Mouse (Mus musculus) mouse embryonic stem cell (cell line): Measurements from ENCODE around the gene Arsb.
"Not testable (repeated sequence)": the region's sequence is repeated elsewhere in the genome, so short reads cannot be mapped to it uniquely, and the experiment has no call there.

Experiments
- in situ Hi-C, 2 experiments: fragments of 300-500 bp; cut with MboI; formaldehyde crosslinking; loops; 1 replicate in 1 of 2; 3 replicates in 1 of 2; pipeline ENCODE4 v1.14.3; 2019 to 2020; ENCODE audit warnings: low sequenced_read_pairs in 2 of 2, low pct_unique_long_range_greater_than_20kb in 1 of 2, mixed read lengths in 1 of 2; ENCODE audit not compliant: unreplicated experiment in 1 of 2

Gene Arsb

GRCm38 (mm10) chr13:93782823-93783222 lies 11.4 kb downstream of the Arsb start:
- in situ Hi-C loops, result no loop called here

GRCm38 (mm10) chr13:93785329-93785728 lies 13.9 kb downstream of the Arsb start:
- in situ Hi-C loops, result no loop called here

- in situ Hi-C loops, result no loop called here
Measured at GRCm38 (mm10) chr13:93786051-93786450, 14.6 kb downstream of the Arsb start.

- in situ Hi-C loops, result no loop called here
Measured at GRCm38 (mm10) chr13:93787647-93788046, 16.2 kb downstream of the Arsb start.

- in situ Hi-C loops, result no loop called here
Measured at GRCm38 (mm10) chr13:93792945-93793642, 21.7 kb downstream of the Arsb start.

GRCm38 (mm10) chr13:93793643-93794182 lies 22.3 kb downstream of the Arsb start:
- in situ Hi-C loops, result no loop called here

GRCm38 (mm10) chr13:93797011-93797600 lies 25.7 kb downstream of the Arsb start:
- in situ Hi-C loops, result no loop called here

GRCm38 (mm10) chr13:93810311-93810710 lies 38.9 kb downstream of the Arsb start:
- in situ Hi-C loops, result not testable (repeated sequence)

- in situ Hi-C loops, result no loop called here
Measured at GRCm38 (mm10) chr13:93814081-93814480, 42.7 kb downstream of the Arsb start.

GRCm38 (mm10) chr13:93814676-93815075 lies 43.2 kb downstream of the Arsb start:
- in situ Hi-C loops, result no loop called here

- in situ Hi-C loops, result no loop called here
Measured at GRCm38 (mm10) chr13:93815128-93815527, 43.7 kb downstream of the Arsb start.

GRCm38 (mm10) chr13:93816127-93816526 lies 44.7 kb downstream of the Arsb start:
- in situ Hi-C loops, result no loop called here

GRCm38 (mm10) chr13:93816688-93817331 lies 45.4 kb downstream of the Arsb start:
- in situ Hi-C loops, result no loop called here

- in situ Hi-C loops, result no loop called here
Measured at GRCm38 (mm10) chr13:93820173-93820572, 48.7 kb downstream of the Arsb start.

GRCm38 (mm10) chr13:93822001-93822400 lies 50.6 kb downstream of the Arsb start:
- in situ Hi-C loops, result no loop called here

GRCm38 (mm10) chr13:93825792-93826558 lies 54.5 kb downstream of the Arsb start:
- in situ Hi-C loops, result no loop called here

GRCm38 (mm10) chr13:93827745-93828144 lies 56.3 kb downstream of the Arsb start:
- in situ Hi-C loops, result no loop called here

- in situ Hi-C loops, result no loop called here
Measured at GRCm38 (mm10) chr13:93829565-93830293, 58.3 kb downstream of the Arsb start.
